Mouse (Mus musculus): ENCODE results near the gene Irgq. TPM values are rescaled to one million over a fixed set of nuclear protein-coding genes. Genes with fewer than 3 reads are reported as not detected.
"Not testable (repeated sequence)": the region's sequence is repeated elsewhere in the genome, so short reads cannot be mapped to it uniquely, and the experiment has no call there.

Gene Irgq
- polyA plus RNA-seq, 1 experiment from 2014 or later, result 5.3 TPM

- 67% methylated on average over 6 of the region's 6 CpGs for WGBS
- H3K9me3 ChIP-seq, result no peaks in the 10 kb centered on the region
- ATAC-seq, result no peak
- H3K9ac ChIP-seq, result no peak overlapping the region
- no peaks in the 10 kb centered on the region for H3K4me1 ChIP-seq (replicated peaks)
- H3K4me3 ChIP-seq (replicated peaks), result no peak overlapping the region
- no peak overlapping the region for H3K4me2 ChIP-seq (replicated peaks)
- H3K27ac ChIP-seq, result no peak overlapping the region
- no peaks in the 10 kb centered on the region for H3K27me3 ChIP-seq (replicated peaks)
- H3K36me3 ChIP-seq, result no peaks in the 10 kb centered on the region; the same call in 1 of the 2 replicates
These were observed 12.8 kb upstream of the Irgq start for GRCm38 (mm10) chr7:24517654-24518053.

DNA sequence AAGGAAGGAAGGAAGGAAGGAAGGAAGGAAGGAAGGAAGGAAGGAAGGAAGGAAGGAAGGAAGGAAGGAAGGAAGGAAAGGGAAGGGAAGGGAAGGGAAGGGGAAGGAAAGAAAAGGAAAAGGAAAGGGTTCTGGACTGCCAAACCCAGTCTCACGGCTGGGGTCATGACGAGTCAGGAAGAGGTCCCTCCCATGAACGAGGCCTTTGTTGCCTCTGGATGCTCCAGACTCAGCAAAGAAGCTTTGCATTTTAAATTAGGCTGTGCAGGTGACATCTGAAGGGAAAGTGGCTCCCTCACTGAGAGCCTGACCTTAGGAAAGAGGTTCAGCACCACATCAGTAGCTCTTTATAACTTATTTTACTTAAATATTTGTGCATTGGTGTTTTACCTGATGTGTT, 11.4 kb upstream of the Irgq start:
- Histone ChIP-seq H3K27me3 (replicated peaks) (no peaks in the 10 kb centered on the region), H3K4me3 (replicated peaks) (no peak overlapping the region)
- WGBS, result 50% methylated on average over 3 of the region's 3 CpGs

GRCm38 (mm10) chr7:24520054-24520453, 10.4 kb upstream of the Irgq start:
- not testable (repeated sequence) for H3K4me1 ChIP-seq (replicated peaks); H3K4me2 ChIP-seq (replicated peaks); H3K27me3 ChIP-seq (replicated peaks); H3K36me3 ChIP-seq; H3K9me3 ChIP-seq; H3K4me3 ChIP-seq (replicated peaks); H3K9ac ChIP-seq; H3K27ac ChIP-seq; ATAC-seq
- WGBS, result 84% methylated on average over 10 of the region's 10 CpGs

More for the DNA sequence above, 11.4 kb upstream of the Irgq start:
- Histone ChIP-seq H3K9ac (no peak overlapping the region), H3K27ac (no peak overlapping the region), H3K36me3 (no peaks in the 10 kb centered on the region; the same call in 1 of the 2 replicates), H3K4me2 (replicated peaks) (no peak overlapping the region), H3K9me3 (no peaks in the 10 kb centered on the region), H3K4me1 (replicated peaks) (no peaks in the 10 kb centered on the region)
- ATAC-seq, result no peak

- H3K27me3 ChIP-seq (replicated peaks), result no peaks in the 10 kb centered on the region
- H3K4me2 ChIP-seq (replicated peaks), result no peak overlapping the region
- no peaks in the 10 kb centered on the region for H3K9me3 ChIP-seq
- no peak for ATAC-seq
- H3K27ac ChIP-seq, result no peak overlapping the region
- no peaks in the 10 kb centered on the region for H3K36me3 ChIP-seq
- no peak overlapping the region for H3K9ac ChIP-seq
- H3K4me3 ChIP-seq (replicated peaks), result no peak overlapping the region
- 54% methylated on average over 5 of the region's 5 CpGs for whole genome bisulfite sequencing
- no peaks in the 10 kb centered on the region for H3K4me1 ChIP-seq (replicated peaks)
These were observed 7.7 kb upstream of the Irgq start for GRCm38 (mm10) chr7:24522805-24523204.

- H3K9ac ChIP-seq, result no peak overlapping the region
- WGBS, result 87% methylated on average over 6 of the region's 6 CpGs
- no peaks in the 10 kb centered on the region for H3K9me3 ChIP-seq
- H3K4me1 ChIP-seq (replicated peaks), result no peaks in the 10 kb centered on the region
- H3K4me2 ChIP-seq (replicated peaks), result no peak overlapping the region
- H3K4me3 ChIP-seq (replicated peaks), result no peak overlapping the region
- no peak overlapping the region for H3K27ac ChIP-seq
- no peaks in the 10 kb centered on the region for H3K36me3 ChIP-seq
- no peak for ATAC-seq
- H3K27me3 ChIP-seq (replicated peaks), result no peaks in the 10 kb centered on the region
These were observed 6.8 kb upstream of the Irgq start for GRCm38 (mm10) chr7:24523723-24524122.

DNA sequence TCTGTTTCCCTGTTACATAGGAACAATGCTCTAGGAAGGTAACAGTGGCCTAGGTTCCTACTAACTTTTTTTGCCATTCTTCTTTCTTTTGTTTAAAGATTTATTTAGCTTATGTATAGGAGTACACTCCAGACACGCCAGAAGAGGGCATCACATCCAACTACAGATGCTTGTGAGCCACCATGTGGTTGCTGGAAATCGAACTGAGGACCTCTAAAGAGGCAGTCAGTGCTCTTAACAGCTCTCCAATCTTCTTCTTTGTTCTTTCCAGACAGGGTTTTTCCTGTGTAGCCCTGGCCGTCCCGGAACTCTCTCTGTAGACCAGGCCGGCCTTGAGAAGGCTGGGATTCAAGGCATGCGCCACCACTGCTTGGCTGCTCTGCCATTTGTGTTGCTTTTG, 5.5 kb upstream of the Irgq start:
- no peak for ATAC-seq
- H3K4me2 ChIP-seq (replicated peaks), result no peak overlapping the region
- no peak overlapping the region for H3K9ac ChIP-seq
- H3K9me3 ChIP-seq, result no peaks in the 10 kb centered on the region
- H3K4me1 ChIP-seq (replicated peaks), result peaks cover 4% of the 10 kb centered on the region; the same call in 1 of the 2 replicates
- WGBS, result 79% methylated on average over 6 of the region's 6 CpGs
- no peak overlapping the region for H3K27ac ChIP-seq
- no peak overlapping the region for H3K4me3 ChIP-seq (replicated peaks)
- H3K36me3 ChIP-seq, result no peaks in the 10 kb centered on the region
- H3K27me3 ChIP-seq (replicated peaks), result no peaks in the 10 kb centered on the region

DNA sequence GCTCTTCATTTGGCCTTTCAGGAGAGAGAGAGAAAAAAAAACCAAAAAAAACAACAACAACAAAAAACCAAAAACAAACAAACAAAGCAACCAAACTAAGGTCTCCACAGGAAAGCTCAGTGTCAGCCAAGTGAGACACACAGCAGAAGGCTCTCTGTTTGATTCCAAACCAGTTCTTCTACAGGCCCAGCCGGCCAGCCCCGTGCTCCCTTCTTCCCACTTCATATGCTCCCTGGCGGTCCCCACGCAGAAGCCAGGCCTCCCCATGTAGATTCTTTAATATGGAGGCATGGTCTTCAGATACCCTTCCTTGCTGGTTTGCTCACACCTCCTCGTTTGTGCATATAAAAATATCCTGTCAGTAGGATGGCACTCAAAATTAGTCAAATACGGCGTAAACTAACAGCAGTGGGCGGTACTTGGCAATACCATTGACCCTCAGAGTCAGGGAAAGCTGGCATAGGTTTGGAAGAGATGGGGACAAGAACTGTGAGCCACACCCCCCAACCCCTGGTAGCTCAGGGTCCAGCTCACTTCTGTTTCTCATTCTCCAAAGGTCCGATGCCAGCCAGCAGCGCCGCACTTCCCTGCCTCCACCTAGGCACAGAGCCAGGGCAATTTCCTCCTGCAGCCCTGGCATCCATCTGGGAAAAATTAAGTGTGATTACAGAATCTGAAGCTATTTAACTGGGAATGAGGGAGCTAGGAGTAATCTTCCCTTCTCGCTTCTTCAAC, 4.6 kb upstream of the Irgq start:
- H3K4me2 ChIP-seq (replicated peaks), result no peak overlapping the region
- H3K27me3 ChIP-seq (replicated peaks), result no peaks in the 10 kb centered on the region
- H3K27ac ChIP-seq, result no peak overlapping the region
- H3K9me3 ChIP-seq, result no peaks in the 10 kb centered on the region
- no peak overlapping the region for H3K4me3 ChIP-seq (replicated peaks)
- H3K36me3 ChIP-seq, result no peaks in the 10 kb centered on the region
- no peak overlapping the region for H3K9ac ChIP-seq
- 87% methylated on average over 12 of the region's 12 CpGs for WGBS
- H3K4me1 ChIP-seq (replicated peaks), result peaks cover 4% of the 10 kb centered on the region; the same call in 1 of the 2 replicates
- no peak for ATAC-seq

DNA sequence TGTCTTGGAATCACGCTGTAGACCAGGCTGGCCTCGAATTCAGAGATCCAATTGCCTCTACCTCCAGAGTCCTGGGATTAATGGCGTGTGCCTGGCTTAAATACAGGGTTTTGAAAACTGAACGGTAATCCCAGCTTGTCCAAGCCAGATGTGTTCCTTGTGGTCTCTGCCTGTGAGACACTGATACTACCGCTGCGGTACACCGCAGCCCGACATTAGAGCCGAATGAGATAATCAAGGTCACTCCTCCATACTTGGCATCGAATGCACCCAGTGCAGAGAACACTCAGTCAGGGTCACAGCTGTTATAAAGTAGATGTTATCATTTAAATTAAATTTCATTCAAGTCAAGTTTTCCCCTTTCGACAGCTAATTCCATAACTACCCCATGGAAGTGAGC, 1.6 kb upstream of the Irgq start:
- WGBS, result 92% methylated on average over 11 of the region's 11 CpGs
- Histone ChIP-seq H3K27me3 (replicated peaks) (no peaks in the 10 kb centered on the region), H3K9ac (no peak overlapping the region), H3K36me3 (peaks cover 8% of the 10 kb centered on the region), H3K9me3 (no peaks in the 10 kb centered on the region), H3K4me1 (replicated peaks) (peaks cover 11% of the 10 kb centered on the region; the same call in 1 of the 2 replicates), H3K27ac (no peak overlapping the region), H3K4me2 (replicated peaks) (no peak overlapping the region), H3K4me3 (replicated peaks) (no peak overlapping the region)
- ATAC-seq, result no peak

DNA sequence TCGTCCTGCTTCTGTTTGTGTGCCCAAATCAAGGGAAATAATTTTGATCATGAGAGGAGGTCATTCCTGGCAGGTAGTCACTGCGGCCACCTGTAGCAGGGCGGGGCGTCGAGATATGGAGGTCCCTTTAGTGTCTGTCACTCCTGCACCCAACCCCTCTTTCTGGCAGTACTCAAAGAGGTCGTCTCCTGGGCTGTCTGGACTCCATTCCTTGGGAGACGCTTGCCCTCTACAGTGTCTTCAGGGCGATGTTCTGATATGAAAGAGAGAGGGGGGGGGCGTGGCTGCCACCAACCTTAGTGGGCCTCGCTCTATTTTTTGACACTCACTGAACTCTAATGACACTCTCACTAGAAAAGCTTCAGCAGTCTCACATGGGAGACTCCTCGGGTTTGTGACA, 909 bp upstream of the Irgq start:
- 0 out of 2 replicates have a peak, but pooled peaks have one; percentile 0 for ATAC-seq
- peak overlapping the region; percentile 68 for H3K9ac ChIP-seq
- peaks cover 11% of the 10 kb centered on the region; the same call in 1 of the 2 replicates for H3K4me1 ChIP-seq (replicated peaks)
- H3K36me3 ChIP-seq, result peaks cover 13% of the 10 kb centered on the region
- peak overlapping the region; percentile 80 for H3K4me2 ChIP-seq (replicated peaks)
- H3K27me3 ChIP-seq (replicated peaks), result no peaks in the 10 kb centered on the region
- 48% methylated on average over 11 of the region's 11 CpGs for WGBS
- H3K9me3 ChIP-seq, result no peaks in the 10 kb centered on the region
- peak overlapping the region; percentile 86 for H3K27ac ChIP-seq
- H3K4me3 ChIP-seq (replicated peaks), result peak overlapping the region; percentile 63

GRCm38 (mm10) chr7:24531211-24531971, 902 bp downstream of the Irgq start:
- peak overlapping the region; percentile 86 for H3K27ac ChIP-seq
- H3K4me2 ChIP-seq (replicated peaks), result peak overlapping the region; percentile 96
- H3K36me3 ChIP-seq, result peaks cover 20% of the 10 kb centered on the region
- H3K4me3 ChIP-seq (replicated peaks), result peak overlapping the region; percentile 63
- WGBS, result under 1% methylated on average over 43 of the region's 43 CpGs
- peak; percentile 65 for ATAC-seq
- H3K27me3 ChIP-seq (replicated peaks), result no peaks in the 10 kb centered on the region
- H3K9ac ChIP-seq, result peak overlapping the region; percentile 85
- H3K4me1 ChIP-seq (replicated peaks), result peaks cover 11% of the 10 kb centered on the region; the same call in 1 of the 2 replicates
- no peaks in the 10 kb centered on the region for H3K9me3 ChIP-seq

GRCm38 (mm10) chr7:24533031-24533571, 2.6 kb downstream of the Irgq start:
- Histone ChIP-seq H3K27me3 (replicated peaks) (no peaks in the 10 kb centered on the region), H3K27ac (no peak overlapping the region), H3K4me3 (replicated peaks) (no peak overlapping the region), H3K9me3 (no peaks in the 10 kb centered on the region), H3K4me1 (replicated peaks) (peaks cover 11% of the 10 kb centered on the region; the same call in 1 of the 2 replicates), H3K4me2 (replicated peaks) (no peak overlapping the region), H3K36me3 (peaks cover 21% of the 10 kb centered on the region), H3K9ac (no peak overlapping the region)
- WGBS, result 83% methylated on average over 28 of the region's 28 CpGs
- no peak for ATAC-seq

GRCm38 (mm10) chr7:24533806-24534205, 3.3 kb downstream of the Irgq start:
- Histone ChIP-seq H3K4me2 (replicated peaks) (no peak overlapping the region), H3K9ac (no peak overlapping the region), H3K27ac (no peak overlapping the region), H3K4me1 (replicated peaks) (peaks cover 11% of the 10 kb centered on the region; the same call in 1 of the 2 replicates), H3K9me3 (no peaks in the 10 kb centered on the region), H3K36me3 (peaks cover 21% of the 10 kb centered on the region), H3K4me3 (replicated peaks) (no peak overlapping the region), H3K27me3 (replicated peaks) (no peaks in the 10 kb centered on the region)
- ATAC-seq, result no peak
- 55% methylated on average over 39 of the region's 42 CpGs for WGBS
